11 mouse cellular contexts compared by ENCODE assay signal in genomic region chr15:94478706-94479105, GRCm38 (mm10). TPM values are rescaled to one million over a fixed set of nuclear protein-coding genes. Genes with fewer than 3 reads are reported as not detected.
A peak's percentile ranks its signal among the peaks of the same experiment; 100 is the strongest.
DNase-seq lines count a peak whose midpoint lies in the region; ATAC-seq and TF ChIP-seq lines count a peak whose summit lies in the region.
"Had no signal": no experiment of that assay in that cellular context is flagged by ENCODE, and none has a peak within 500 bp of the region (broad histone marks: within the 10 kb centered on the region; RNA-seq: fewer than 3 reads in every experiment).

No protein-coding gene starts in this region.

- H3K9ac ChIP-seq in forebrain, embryonic 11.5 days (ENCODE audit: low read length), result no peak overlapping the region
- no peak overlapping the region for H3K9ac ChIP-seq in forebrain, embryonic 15.5 days (replicated peaks)
- no peak overlapping the region for H3K9ac ChIP-seq in embryonic facial prominence, embryonic 14.5 days (ENCODE audit: low read depth, low read length)
- H3K9ac ChIP-seq: lung, embryonic 15.5 days had no signal

- peak overlapping the region; percentile 46; the same call in 1 of the 2 replicates for H3K27ac ChIP-seq in forebrain, embryonic 11.5 days (ENCODE audit: low read depth, low read length)
- H3K27ac ChIP-seq in forebrain, embryonic 15.5 days (replicated peaks), result no peak overlapping the region
- peak overlapping the region; percentile 17; the same call in 1 of the 2 replicates for H3K27ac ChIP-seq in embryonic facial prominence, embryonic 14.5 days (replicated peaks; ENCODE audit: low read depth, low read length)
- H3K27ac ChIP-seq: lung, embryonic 15.5 days had no signal

- H3K27me3 ChIP-seq in forebrain, embryonic 11.5 days (ENCODE audit: control insufficient read depth, insufficient read depth, low read length), result no peaks in the 10 kb centered on the region
- no peaks in the 10 kb centered on the region for H3K27me3 ChIP-seq in forebrain, embryonic 15.5 days
- no peaks in the 10 kb centered on the region for H3K27me3 ChIP-seq in G1E (ENCODE audit: insufficient read depth, low read length)
- no peaks in the 10 kb centered on the region for H3K27me3 ChIP-seq in embryonic facial prominence, embryonic 14.5 days (replicated peaks; ENCODE audit: control insufficient read depth, insufficient read depth, low read length)
- H3K27me3 ChIP-seq: lung, embryonic 15.5 days had no signal

- H3K4me1 ChIP-seq in forebrain, embryonic 11.5 days (replicated peaks; ENCODE audit: control insufficient read depth, insufficient read depth, low read length), result peaks cover 9% of the 10 kb centered on the region
- H3K4me1 ChIP-seq in forebrain, embryonic 15.5 days, result peaks cover 26% of the 10 kb centered on the region
- no peaks in the 10 kb centered on the region for H3K4me1 ChIP-seq in G1E (ENCODE audit: insufficient read depth, low read depth, low read length)
- H3K4me1 ChIP-seq in embryonic facial prominence, embryonic 14.5 days (ENCODE audit: control insufficient read depth, insufficient read depth, low read length), result peaks cover 17% of the 10 kb centered on the region
- H3K4me1 ChIP-seq: lung, embryonic 15.5 days had no signal

- peak; percentile 72 for DNase-seq in forebrain, embryonic 11.5 days (ENCODE audit: low spot score)
- DNase-seq in G1E (ENCODE audit: low spot score), result no peak
- DNase-seq in embryonic facial prominence, embryonic 14.5 days (ENCODE audit: low spot score), result peak; percentile 21
- no peak for DNase-seq in heart, adult 11 months
- no peak for DNase-seq in layer of hippocampus, adult 11-12 months (ENCODE audit: low spot score)
- DNase-seq in right cerebral cortex, postnatal 4 days, result no peak
- DNase-seq: kidney, postnatal 25 days; right cerebral cortex, postnatal 25 days had no signal

- WGBS in forebrain, embryonic 11.5 days, result 7% methylated on average over 13 of the region's 13 CpGs
- 12% methylated on average over 13 of the region's 13 CpGs for WGBS in forebrain, embryonic 15.5 days
- 24% methylated on average over 13 of the region's 13 CpGs for WGBS in embryonic facial prominence, embryonic 14.5 days

- ATAC-seq in forebrain, embryonic 11.5 days (replicated peaks; ENCODE audit: low FRiP score), result peak; percentile 69
- ATAC-seq in forebrain, embryonic 15.5 days (replicated peaks), result no peak
- peak; percentile 25 for ATAC-seq in G1E (ENCODE audit: extremely low read depth, insufficient number of reproducible peaks, low FRiP score, poor library complexity, severe bottlenecking)
- no peak for ATAC-seq in embryonic facial prominence, embryonic 14.5 days (ENCODE audit: low read depth)
- ATAC-seq in megakaryocyte-erythroid progenitor cell, adult 5-6 weeks (replicated peaks; ENCODE audit: low FRiP score, low TSS enrichment, poor library complexity, severe bottlenecking), result peak; percentile 76

- TF ChIP-seq CTCF in G1E (IDR thresholded peaks at IDR 0.05; ENCODE audit: low read depth, low read length), result no peak

- no peak overlapping the region for H3K4me3 ChIP-seq in forebrain, embryonic 11.5 days (ENCODE audit: low read depth, low read length)
- no peak overlapping the region for H3K4me3 ChIP-seq in forebrain, embryonic 15.5 days
- H3K4me3 ChIP-seq in G1E (ENCODE audit: low read depth, low read length), result no peak overlapping the region
- no peak overlapping the region for H3K4me3 ChIP-seq in embryonic facial prominence, embryonic 14.5 days (ENCODE audit: low read depth, low read length)
- H3K4me3 ChIP-seq: lung, embryonic 15.5 days had no signal

- no peak overlapping the region for H3K4me2 ChIP-seq in forebrain, embryonic 11.5 days (ENCODE audit: low read depth, low read length, severe bottlenecking)
- no peak overlapping the region for H3K4me2 ChIP-seq in forebrain, embryonic 15.5 days (replicated peaks)
- no peak overlapping the region for H3K4me2 ChIP-seq in embryonic facial prominence, embryonic 14.5 days (ENCODE audit: low read depth, low read length)
- H3K4me2 ChIP-seq: lung, embryonic 15.5 days had no signal

- no peaks in the 10 kb centered on the region; the same call in 1 of the 2 replicates for H3K9me3 ChIP-seq in forebrain, embryonic 11.5 days (ENCODE audit: control insufficient read depth, low read length)
- no peaks in the 10 kb centered on the region for H3K9me3 ChIP-seq in forebrain, embryonic 15.5 days
- peaks cover 11% of the 10 kb centered on the region; the same call in 1 of the 2 replicates for H3K9me3 ChIP-seq in G1E (replicated peaks)
- no peaks in the 10 kb centered on the region for H3K9me3 ChIP-seq in embryonic facial prominence, embryonic 14.5 days (ENCODE audit: control insufficient read depth, low read length)
- H3K9me3 ChIP-seq: lung, embryonic 15.5 days had no signal

- no peaks in the 10 kb centered on the region for H3K36me3 ChIP-seq in forebrain, embryonic 11.5 days (ENCODE audit: control insufficient read depth, insufficient read depth, low read length)
- no peaks in the 10 kb centered on the region for H3K36me3 ChIP-seq in forebrain, embryonic 15.5 days
- H3K36me3 ChIP-seq in G1E (replicated peaks), result no peaks in the 10 kb centered on the region
- no peaks in the 10 kb centered on the region for H3K36me3 ChIP-seq in embryonic facial prominence, embryonic 14.5 days (ENCODE audit: control insufficient read depth, insufficient read depth, low read length)
- H3K36me3 ChIP-seq: lung, embryonic 15.5 days had no signal

RNA-seq across cellular contexts. Expression of gene Adamts20, which starts 13.5 kb away (rescaled TPM):
- 14.0 and 15.4 TPM in 2 replicates for polyA plus RNA-seq in forebrain, embryonic 11.5 days (2014; fragmentation: Nextera tagmentation; extraction: Ambion mirVana)
- 2.5 and 3.5 TPM in 2 replicates for polyA plus RNA-seq in forebrain, embryonic 15.5 days (2015; fragmentation: Nextera tagmentation; extraction: Ambion mirVana)
- total RNA-seq in G1E (2014; fragmentation: Nextera tagmentation), result not detected in 2 replicates
- total RNA-seq in G1E (2017), result 0.05 and 0.17 TPM in 2 replicates
- polyA plus RNA-seq in G1E (2012), result not detected in 2 replicates
- 8.4 and 9.7 TPM in 2 replicates for polyA plus RNA-seq in embryonic facial prominence, embryonic 14.5 days (2014; fragmentation: Nextera tagmentation; extraction: Ambion mirVana)
- total RNA-seq in megakaryocyte-erythroid progenitor cell, adult 5-6 weeks (2014; fragmentation: Nextera tagmentation), result not detected in 2 replicates
- 0.19 TPM in 1 of 2 replicates, not detected in the other for total RNA-seq in megakaryocyte-erythroid progenitor cell, adult 5-6 weeks (2017)

Comparison
In these comparisons a context has a peak if more than half of its experiments do, and no peak if none do; other contexts are left out.
1. ATAC-seq: peak in forebrain, embryonic 11.5 days (single experiment), G1E (single experiment) and megakaryocyte-erythroid progenitor cell, adult 5-6 weeks (single experiment); none in forebrain, embryonic 15.5 days (single experiment) and embryonic facial prominence, embryonic 14.5 days (single experiment).
2. DNase-seq: peak in forebrain, embryonic 11.5 days (single experiment) and embryonic facial prominence, embryonic 14.5 days (single experiment); none in G1E (single experiment), heart, adult 11 months (single experiment), layer of hippocampus, adult 11-12 months (single experiment) and right cerebral cortex, postnatal 4 days (single experiment).